Mouse (Mus musculus) small intestine, adult 10 weeks (tissue): ENCODE measurements around the gene Tmf1. TPM values are rescaled to one million over a fixed set of nuclear protein-coding genes. Genes with fewer than 3 reads are reported as not detected.

ENCODE experiments used
- polyA plus RNA-seq: library from polyadenylated mRNA; stranded (reverse); fragments of 350-450 nt; fragmentation: Illumina TruSeq; extraction: RNeasy Lipid Tissue Mini Kit (QIAGEN cat#74804); gene quantifications from one replicate; pipeline ENCODE4 v1.2.3, GENCODE M21; 2014; ENCODE audit warnings: low replicate concordance

The Tmf1 gene
- 47.7 TPM for polyA plus RNA-seq

GRCm38 (mm10) chr6:97178491-97179366 lies at the start of gene Tmf1:
Tmf1 (minus strand) TSS chr6:97179122.

GRCm38 (mm10) chr6:97210191-97210961 lies 31.5 kb upstream of the Tmf1 start, which contains the start of gene Arl6ip5:
Arl6ip5 (plus strand) TSS chr6:97210689.

GRCm38 (mm10) chr6:97205439-97205885 lies 26.5 kb upstream of the Tmf1 start, which contains the start of gene Uba3:
Uba3 (minus strand) TSS chr6:97205647.

GRCm38 (mm10) chr6:97148383-97149251 lies 30.3 kb downstream of the Tmf1 start, which contains the start of gene Eogt:
Eogt (minus strand) TSS chr6:97149182.

Other genes with a start within 250 kb of the Tmf1 start
- not detected for gene Fam19a4, start 118.7 kb downstream of the Tmf1 start, polyA plus RNA-seq
- gene Eogt, start 29.9 kb downstream of the Tmf1 start, polyA plus RNA-seq = 13.2 TPM
- 203 TPM for gene Uba3, start 26.5 kb upstream of the Tmf1 start, polyA plus RNA-seq
- 67.2 TPM for gene Arl6ip5, start 31.6 kb upstream of the Tmf1 start, polyA plus RNA-seq
- not detected for gene Lmod3, start 73.6 kb upstream of the Tmf1 start, polyA plus RNA-seq